Mouse (Mus musculus) small intestine, adult 2 months (tissue): Measurements from ENCODE around the gene Egflam.

ENCODE experiments used
- CTCF ChIP-seq: fragments of 200-500 bp; IDR thresholded peaks from 2 replicates; pipeline ENCODE4 v1.5.1; 2012; ENCODE audit warnings: low read depth, mild to moderate bottlenecking, control low read depth, inconsistent platforms, low read length, moderate library complexity, mixed read lengths; ENCODE audit not compliant: insufficient replicate concordance, insufficient read length; ENCODE audit errors: extremely low read depth
- POLR2A ChIP-seq: fragments of 200-500 bp; IDR thresholded peaks from 2 replicates; pipeline ENCODE4 v1.6.1; 2012; ENCODE audit warnings: low read depth, mild to moderate bottlenecking, control low read depth, inconsistent platforms, low read length, moderate library complexity

- no peak for TF ChIP-seq CTCF
- TF ChIP-seq POLR2A = no peak
Observed at GRCm38 (mm10) chr15:7159869-7160268, 238.3 kb downstream of the Egflam start.
